Mouse (Mus musculus): Measurements from ENCODE around the gene Dph2. TPM values are rescaled to one million over a fixed set of nuclear protein-coding genes. Genes with fewer than 3 reads are reported as not detected.

Dph2 gene
- polyA plus RNA-seq, 1 experiment from 2014 or later, result 19.2 TPM

GRCm38 (mm10) chr4:117871787-117872186, 20.0 kb downstream of the Dph2 start:
- ATAC-seq (ENCODE audit: insufficient number of reproducible peaks, insufficient read depth, low FRiP score, low TSS enrichment, low read depth), result no peak
- no peak overlapping the region; the same call in 1 of the 2 replicates for H3K9ac ChIP-seq
- no peak overlapping the region for H3K27ac ChIP-seq
- H3K36me3 ChIP-seq, result peaks cover 37% of the 10 kb centered on the region
- no peaks in the 10 kb centered on the region for H3K9me3 ChIP-seq
- H3K4me2 ChIP-seq, result peak overlapping the region; percentile 54; the same call in 1 of the 2 replicates
- peaks cover 24% of the 10 kb centered on the region for H3K4me1 ChIP-seq
- H3K4me3 ChIP-seq, result no peak overlapping the region
- no peaks in the 10 kb centered on the region for H3K27me3 ChIP-seq
- WGBS, result 45% methylated on average over 7 of the region's 7 CpGs

GRCm38 (mm10) chr4:117870437-117870836, 21.4 kb downstream of the Dph2 start:
- Histone ChIP-seq H3K27ac (no peak overlapping the region), H3K27me3 (no peaks in the 10 kb centered on the region), H3K4me2 (no peak overlapping the region), H3K4me1 (peaks cover 36% of the 10 kb centered on the region), H3K4me3 (no peak overlapping the region), H3K9ac (no peak overlapping the region), H3K36me3 (peaks cover 26% of the 10 kb centered on the region), H3K9me3 (no peaks in the 10 kb centered on the region)
- ATAC-seq (ENCODE audit: insufficient number of reproducible peaks, insufficient read depth, low FRiP score, low TSS enrichment, low read depth), result no peak
- 47% methylated on average over 1 of the region's 1 CpGs for WGBS

GRCm38 (mm10) chr4:117869317-117869716, 22.5 kb downstream of the Dph2 start:
- Histone ChIP-seq H3K9me3 (no peaks in the 10 kb centered on the region), H3K4me3 (no peak overlapping the region), H3K36me3 (peaks cover 23% of the 10 kb centered on the region), H3K4me2 (no peak overlapping the region), H3K27ac (no peak overlapping the region), H3K9ac (no peak overlapping the region), H3K27me3 (no peaks in the 10 kb centered on the region), H3K4me1 (peaks cover 37% of the 10 kb centered on the region)
- ATAC-seq (ENCODE audit: insufficient number of reproducible peaks, insufficient read depth, low FRiP score, low TSS enrichment, low read depth), result no peak
- 60% methylated on average over 9 of the region's 9 CpGs for WGBS

- no peak overlapping the region for H3K27ac ChIP-seq
- H3K36me3 ChIP-seq, result peaks cover 10% of the 10 kb centered on the region; the same call in 1 of the 2 replicates
- 0 out of 2 replicates have a peak overlapping the region, but pooled peaks have one; percentile 6 for H3K4me3 ChIP-seq
- peaks cover 37% of the 10 kb centered on the region for H3K4me1 ChIP-seq
- WGBS, result 15% methylated on average over 24 of the region's 24 CpGs
- H3K9ac ChIP-seq, result peak overlapping the region; percentile 46; the same call in 1 of the 2 replicates
- H3K4me2 ChIP-seq, result peak overlapping the region; percentile 41
- ATAC-seq (ENCODE audit: insufficient number of reproducible peaks, insufficient read depth, low FRiP score, low TSS enrichment, low read depth), result no peak
- H3K9me3 ChIP-seq, result no peaks in the 10 kb centered on the region
- H3K27me3 ChIP-seq, result no peaks in the 10 kb centered on the region
Measured at GRCm38 (mm10) chr4:117867823-117868222, 24.0 kb downstream of the Dph2 start.

GRCm38 (mm10) chr4:117867000-117867399, 24.8 kb downstream of the Dph2 start:
- H3K4me3 ChIP-seq, result no peak overlapping the region
- no peak for ATAC-seq (ENCODE audit: insufficient number of reproducible peaks, insufficient read depth, low FRiP score, low TSS enrichment, low read depth)
- H3K36me3 ChIP-seq, result peaks cover 10% of the 10 kb centered on the region; the same call in 1 of the 2 replicates
- no peak overlapping the region for H3K4me2 ChIP-seq
- H3K4me1 ChIP-seq, result peaks cover 37% of the 10 kb centered on the region
- H3K27ac ChIP-seq, result no peak overlapping the region
- WGBS, result 70% methylated on average over 6 of the region's 6 CpGs
- H3K9ac ChIP-seq, result no peak overlapping the region
- no peaks in the 10 kb centered on the region for H3K27me3 ChIP-seq
- no peaks in the 10 kb centered on the region for H3K9me3 ChIP-seq

- Histone ChIP-seq H3K4me2 (peak overlapping the region; percentile 17; the same call in 1 of the 2 replicates), H3K27me3 (no peaks in the 10 kb centered on the region), H3K9me3 (no peaks in the 10 kb centered on the region), H3K4me3 (no peak overlapping the region), H3K9ac (no peak overlapping the region), H3K27ac (no peak overlapping the region; the same call in 1 of the 2 replicates), H3K36me3 (peaks cover 10% of the 10 kb centered on the region; the same call in 1 of the 2 replicates), H3K4me1 (peaks cover 34% of the 10 kb centered on the region)
- ATAC-seq (ENCODE audit: insufficient number of reproducible peaks, insufficient read depth, low FRiP score, low TSS enrichment, low read depth), result no peak
- 45% methylated on average over 9 of the region's 9 CpGs for WGBS
Measured at GRCm38 (mm10) chr4:117866083-117866482, 25.7 kb downstream of the Dph2 start.

GRCm38 (mm10) chr4:117862823-117863222, 29.0 kb downstream of the Dph2 start:
- peaks cover 30% of the 10 kb centered on the region for H3K4me1 ChIP-seq
- no peaks in the 10 kb centered on the region for H3K9me3 ChIP-seq
- no peak overlapping the region for H3K9ac ChIP-seq
- WGBS, result 35% methylated on average over 4 of the region's 4 CpGs
- H3K27ac ChIP-seq, result no peak overlapping the region
- no peak overlapping the region for H3K4me3 ChIP-seq
- H3K27me3 ChIP-seq, result no peaks in the 10 kb centered on the region
- H3K36me3 ChIP-seq, result peaks cover 10% of the 10 kb centered on the region; the same call in 1 of the 2 replicates
- no peak overlapping the region for H3K4me2 ChIP-seq
- no peak for ATAC-seq (ENCODE audit: insufficient number of reproducible peaks, insufficient read depth, low FRiP score, low TSS enrichment, low read depth)

GRCm38 (mm10) chr4:117860570-117860969, 31.3 kb downstream of the Dph2 start:
- peaks cover 13% of the 10 kb centered on the region for H3K4me1 ChIP-seq
- 80% methylated on average over 9 of the region's 9 CpGs for WGBS
- peaks cover 26% of the 10 kb centered on the region for H3K36me3 ChIP-seq

DNA sequence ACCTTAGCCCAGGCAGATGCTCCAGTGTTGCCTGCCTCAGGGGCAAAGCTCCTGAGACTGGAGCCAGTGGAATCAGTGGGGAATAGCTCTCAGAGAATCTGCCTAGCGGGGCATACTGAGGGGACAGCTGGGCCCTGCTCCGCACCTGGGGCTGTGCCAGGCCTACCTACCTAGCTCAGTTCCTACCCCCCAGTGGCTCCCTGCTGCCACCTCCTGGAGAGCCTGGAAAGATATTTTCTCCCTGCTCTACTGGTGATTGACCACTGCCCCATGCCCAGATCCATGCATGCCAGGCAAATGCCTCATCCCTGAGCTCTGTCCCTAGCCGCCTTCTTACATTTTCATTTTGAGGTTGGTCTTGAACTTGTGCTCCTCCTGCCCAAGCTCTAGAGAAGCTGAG, 33.0 kb downstream of the Dph2 start:
- H3K4me1 ChIP-seq, result peaks cover 16% of the 10 kb centered on the region; the same call in 1 of the 2 replicates
- no peak overlapping the region for H3K27ac ChIP-seq
- H3K9ac ChIP-seq, result 0 out of 2 replicates have a peak overlapping the region, but pooled peaks have one; percentile 17
- peaks cover 16% of the 10 kb centered on the region for H3K36me3 ChIP-seq
- H3K4me2 ChIP-seq, result no peak overlapping the region
- H3K4me3 ChIP-seq, result no peak overlapping the region
- no peaks in the 10 kb centered on the region for H3K27me3 ChIP-seq
- no peaks in the 10 kb centered on the region for H3K9me3 ChIP-seq
- no peak for ATAC-seq (ENCODE audit: insufficient number of reproducible peaks, insufficient read depth, low FRiP score, low TSS enrichment, low read depth)
- 74% methylated on average over 3 of the region's 3 CpGs for WGBS

More at GRCm38 (mm10) chr4:117860570-117860969, 31.3 kb downstream of the Dph2 start:
- Histone ChIP-seq H3K9me3 (no peaks in the 10 kb centered on the region), H3K27ac (no peak overlapping the region), H3K9ac (no peak overlapping the region), H3K4me2 (no peak overlapping the region), H3K4me3 (no peak overlapping the region), H3K27me3 (no peaks in the 10 kb centered on the region)
- no peak for ATAC-seq (ENCODE audit: insufficient number of reproducible peaks, insufficient read depth, low FRiP score, low TSS enrichment, low read depth)

DNA sequence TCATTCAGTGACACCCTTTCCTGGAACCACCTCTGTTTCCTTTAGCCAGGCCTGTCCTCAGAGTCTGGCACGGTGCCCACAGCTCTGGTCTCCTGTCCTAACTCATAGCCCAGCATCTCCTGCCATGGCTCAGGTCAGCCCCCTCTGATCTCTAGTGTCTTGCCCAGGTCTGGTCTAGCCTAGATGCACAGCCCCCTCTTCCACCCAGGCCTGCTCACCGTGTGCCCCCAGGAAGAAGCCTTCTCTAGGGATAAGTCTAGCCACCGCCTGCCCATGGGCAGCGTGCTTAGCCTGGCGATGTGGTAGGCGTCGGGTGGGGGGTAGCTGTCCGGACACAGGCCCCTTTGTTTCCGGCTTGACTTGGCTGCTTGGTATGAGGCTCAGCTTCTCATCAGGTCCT, 36.7 kb downstream of the Dph2 start:
- Histone ChIP-seq H3K4me3 (no peak overlapping the region), H3K4me1 (0 out of 2 replicates have a peak, but pooled peaks cover 6% of the 10 kb centered on the region), H3K36me3 (peaks cover 16% of the 10 kb centered on the region), H3K9ac (no peak overlapping the region), H3K27me3 (no peaks in the 10 kb centered on the region), H3K27ac (no peak overlapping the region), H3K4me2 (no peak overlapping the region), H3K9me3 (no peaks in the 10 kb centered on the region)
- ATAC-seq (ENCODE audit: insufficient number of reproducible peaks, insufficient read depth, low FRiP score, low TSS enrichment, low read depth), result no peak
- WGBS, result 55% methylated on average over 9 of the region's 9 CpGs

DNA sequence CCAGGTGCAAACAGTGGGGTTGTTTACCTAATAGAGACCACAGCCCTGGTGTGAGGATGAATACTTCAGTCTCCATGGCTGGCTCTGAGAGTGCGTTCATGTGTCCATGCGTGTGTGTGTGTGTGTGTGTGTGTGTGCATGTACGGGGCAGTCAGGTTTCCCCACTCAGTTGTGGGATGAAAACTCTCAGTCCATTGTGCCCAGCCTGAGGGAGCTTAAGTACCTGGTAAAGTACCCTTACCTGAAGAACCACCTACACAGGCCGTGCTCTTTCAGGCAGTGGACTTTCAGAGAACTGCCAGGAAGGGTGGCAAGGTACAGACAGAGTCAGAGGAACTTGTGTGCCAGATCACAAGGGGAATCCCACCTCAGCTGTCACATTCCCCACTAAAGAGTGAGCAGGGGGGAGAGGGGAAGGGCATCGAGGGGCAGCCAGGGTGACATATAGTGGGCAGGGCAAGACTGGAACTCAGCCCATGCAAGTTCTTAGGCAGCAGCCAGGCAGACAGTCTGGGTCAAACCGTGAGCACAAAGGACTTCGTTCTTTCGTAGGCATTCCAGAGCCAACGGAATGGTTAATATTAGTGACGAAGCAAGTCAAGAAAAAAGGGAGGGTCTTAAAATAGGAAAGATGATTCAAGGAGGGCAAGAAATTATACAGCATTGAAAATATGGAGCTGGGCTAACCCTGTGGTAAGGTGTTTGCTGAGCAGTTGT, 39.5 kb downstream of the Dph2 start:
- H3K27me3 ChIP-seq, result no peaks in the 10 kb centered on the region
- H3K9ac ChIP-seq, result no peak overlapping the region
- no peak overlapping the region for H3K4me3 ChIP-seq
- 81% methylated on average over 10 of the region's 10 CpGs for WGBS
- 0 out of 2 replicates have a peak, but pooled peaks cover 6% of the 10 kb centered on the region for H3K4me1 ChIP-seq
- H3K27ac ChIP-seq, result no peak overlapping the region
- H3K4me2 ChIP-seq, result no peak overlapping the region
- no peak for ATAC-seq (ENCODE audit: insufficient number of reproducible peaks, insufficient read depth, low FRiP score, low TSS enrichment, low read depth)
- no peaks in the 10 kb centered on the region for H3K9me3 ChIP-seq
- H3K36me3 ChIP-seq, result peaks cover 14% of the 10 kb centered on the region

GRCm38 (mm10) chr4:117850871-117851270, 41.0 kb downstream of the Dph2 start:
- Histone ChIP-seq H3K4me3 (no peak overlapping the region), H3K4me1 (0 out of 2 replicates have a peak, but pooled peaks cover 6% of the 10 kb centered on the region), H3K36me3 (0 out of 2 replicates have a peak, but pooled peaks cover 2% of the 10 kb centered on the region), H3K27ac (no peak overlapping the region), H3K4me2 (no peak overlapping the region), H3K9ac (no peak overlapping the region), H3K9me3 (no peaks in the 10 kb centered on the region), H3K27me3 (no peaks in the 10 kb centered on the region)
- WGBS, result 62% methylated on average over 7 of the region's 7 CpGs
- no peak for ATAC-seq (ENCODE audit: insufficient number of reproducible peaks, insufficient read depth, low FRiP score, low TSS enrichment, low read depth)
